Mouse (Mus musculus) CD4-positive helper T cell, adult 2 months (primary cell): ENCODE measurements around the gene Cgnl1.
A peak's percentile ranks its signal among the peaks of the same experiment; 100 is the strongest.

Source experiments
- DNase-seq: peaks from one replicate; pipeline ENCODE4 v3.0.0-alpha.2; 2012; ENCODE audit warnings: low read depth, missing footprints, low spot score

Gene Cgnl1

DNA sequence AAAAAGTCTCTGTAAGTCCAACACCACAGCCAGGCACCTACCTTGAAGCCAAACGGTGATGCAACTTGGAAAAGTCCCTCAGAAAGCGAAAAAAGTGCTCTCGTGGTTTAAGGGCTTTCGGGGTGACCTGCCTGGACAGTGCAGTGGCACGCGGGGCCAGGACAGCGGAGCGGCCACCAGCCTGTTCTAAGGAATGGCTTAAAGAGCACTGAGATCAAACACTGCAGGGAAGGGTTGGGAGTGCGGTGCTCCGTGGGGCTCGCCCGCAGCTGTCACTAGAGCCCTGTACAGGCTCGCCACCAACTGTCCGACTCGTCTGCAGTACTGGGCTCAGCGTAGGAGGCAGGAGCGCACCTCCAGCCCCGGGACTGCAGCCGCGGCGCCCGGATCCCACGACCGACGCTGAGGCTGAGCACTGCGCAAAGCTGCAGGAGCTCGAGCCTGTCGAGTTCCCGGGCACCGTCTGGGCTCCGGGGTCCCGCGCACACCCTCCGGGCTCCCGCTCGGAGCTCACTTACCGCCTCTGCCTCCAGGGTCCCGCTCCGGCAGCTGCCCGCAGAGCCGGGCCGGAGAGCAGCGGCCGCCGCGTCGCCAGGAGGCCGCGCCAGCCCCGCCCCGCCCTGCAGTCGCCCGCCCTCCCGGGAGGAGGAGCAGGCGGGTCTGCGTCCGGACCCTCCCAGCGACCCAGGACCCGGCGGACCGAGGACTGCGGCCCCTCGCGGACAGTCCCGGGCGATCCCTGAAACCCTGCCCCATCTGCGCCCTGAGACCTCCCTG, at the start of gene Cgnl1:
TSS of gene Cgnl1 (minus strand) at position 612 of the 777 bp plus-strand sequence.
- no peak for DNase-seq

DNA sequence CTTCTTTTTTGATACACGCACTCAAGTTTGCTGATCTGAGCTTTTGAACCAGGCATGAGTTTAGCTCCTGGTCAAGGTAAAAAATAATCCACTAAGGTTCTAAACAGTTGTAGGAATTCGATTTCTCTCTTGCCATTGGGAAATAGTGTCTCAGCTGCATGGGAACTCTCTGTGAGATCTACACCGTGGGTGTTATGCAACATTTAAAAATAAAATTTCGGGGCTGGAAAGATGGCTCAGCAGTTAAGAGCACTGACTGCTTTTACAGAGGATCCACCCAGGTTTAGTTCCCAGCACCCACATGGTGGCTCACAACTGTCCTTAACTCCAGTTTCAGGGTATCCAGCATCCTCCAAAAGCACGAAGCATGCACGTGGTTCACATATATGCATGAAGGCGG, 47.1 kb upstream of the Cgnl1 start:
- no peak for DNase-seq

GRCm38 (mm10) chr9:71816121-71816520, 44.7 kb upstream of the Cgnl1 start:
- DNase-seq = no peak

GRCm38 (mm10) chr9:71813565-71813964, 42.2 kb upstream of the Cgnl1 start:
- no peak for DNase-seq

DNA sequence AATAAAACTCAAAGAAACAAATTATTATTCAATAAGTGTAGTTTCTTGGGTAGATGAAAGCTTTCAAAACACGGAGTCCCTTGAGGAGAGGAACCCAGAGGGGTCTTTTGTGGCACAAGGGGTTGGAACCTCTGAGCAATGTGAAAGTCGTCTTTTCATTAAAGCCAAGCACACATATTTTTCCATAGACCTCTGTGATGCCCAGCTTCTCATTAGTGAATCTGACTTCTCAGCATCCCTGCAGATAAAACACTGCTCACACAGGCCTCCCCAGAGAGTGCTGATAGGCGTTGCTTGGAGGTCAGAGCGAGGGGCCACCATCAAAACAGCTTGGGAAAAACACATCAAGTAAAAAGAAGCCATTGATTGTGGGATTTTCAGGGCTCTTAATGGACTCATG, 41.5 kb upstream of the Cgnl1 start:
- DNase-seq = no peak

GRCm38 (mm10) chr9:71812402-71812801, 41.0 kb upstream of the Cgnl1 start:
- no peak for DNase-seq

DNA sequence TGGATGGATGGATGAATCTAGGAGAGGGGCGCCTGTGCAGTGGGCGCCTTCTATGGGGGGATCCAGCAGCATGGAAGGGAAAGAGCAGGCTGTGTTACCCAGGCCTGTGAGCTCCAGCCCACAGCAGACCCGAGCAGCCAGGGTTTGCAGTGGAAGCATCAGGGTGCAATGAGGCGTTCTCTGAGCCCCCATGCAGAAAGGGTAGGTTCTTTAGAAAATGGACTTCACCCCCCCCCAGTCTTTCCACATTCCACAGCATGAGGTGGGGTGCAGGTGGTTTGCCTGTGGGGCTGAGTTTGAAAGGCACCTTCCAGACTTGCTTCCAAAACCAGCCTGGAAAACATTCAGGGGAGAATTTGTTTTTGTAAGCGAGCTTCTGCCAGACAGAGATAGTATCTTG, 40.0 kb upstream of the Cgnl1 start:
- no peak for DNase-seq

DNA sequence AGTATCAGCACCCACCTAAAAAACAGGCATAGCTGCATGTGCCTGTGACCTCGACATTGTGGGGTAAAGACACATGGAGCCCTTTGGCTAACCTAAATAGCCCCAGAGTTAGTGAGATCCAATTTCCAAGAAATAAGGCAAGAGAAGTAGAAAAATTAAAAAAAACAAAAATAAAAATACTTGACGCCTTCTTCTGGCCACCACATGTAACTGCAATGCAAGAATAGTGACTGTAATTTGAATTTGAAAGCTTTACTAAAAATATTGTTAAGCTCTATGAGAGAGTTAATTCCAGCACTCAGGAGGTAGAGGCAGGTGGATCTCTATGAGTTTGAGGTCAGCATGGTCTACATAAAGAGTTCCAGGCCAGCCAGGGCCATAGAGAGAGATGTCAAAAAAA, 39.3 kb upstream of the Cgnl1 start:
- no peak for DNase-seq

DNA sequence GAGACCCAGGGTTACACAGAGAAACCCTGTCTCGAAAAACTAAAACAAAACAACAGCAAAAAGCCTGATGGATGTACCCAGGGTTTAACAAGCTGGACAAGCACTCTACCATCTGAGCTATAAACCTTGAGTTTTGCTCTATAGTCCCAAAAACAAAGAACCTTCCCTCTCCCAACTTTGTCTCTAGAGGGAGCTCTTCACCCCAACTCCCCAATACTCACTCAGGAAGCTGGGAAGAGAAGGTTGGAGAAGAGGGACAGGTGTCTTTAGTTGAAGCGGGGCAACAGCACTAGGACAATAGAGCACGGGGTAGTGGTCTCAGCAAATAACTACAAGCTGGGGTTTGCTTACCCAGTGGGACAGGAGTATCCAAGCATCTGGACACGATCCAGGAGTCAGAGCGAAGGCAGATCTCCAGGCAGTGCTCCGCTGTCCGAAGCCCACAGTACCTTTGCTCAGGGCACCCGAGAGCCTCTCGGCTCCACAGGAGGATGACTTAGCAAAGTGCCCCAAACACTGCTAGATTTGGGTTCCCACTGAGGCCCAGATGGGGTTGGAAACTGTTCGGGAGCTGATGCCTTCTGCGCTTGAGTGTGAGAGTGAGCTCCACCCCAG, 37.3 kb upstream of the Cgnl1 start:
- no peak for DNase-seq

GRCm38 (mm10) chr9:71807801-71808200, 36.4 kb upstream of the Cgnl1 start:
- no peak for DNase-seq

GRCm38 (mm10) chr9:71806422-71806805, 35.0 kb upstream of the Cgnl1 start:
- peak; percentile 21 for DNase-seq

DNA sequence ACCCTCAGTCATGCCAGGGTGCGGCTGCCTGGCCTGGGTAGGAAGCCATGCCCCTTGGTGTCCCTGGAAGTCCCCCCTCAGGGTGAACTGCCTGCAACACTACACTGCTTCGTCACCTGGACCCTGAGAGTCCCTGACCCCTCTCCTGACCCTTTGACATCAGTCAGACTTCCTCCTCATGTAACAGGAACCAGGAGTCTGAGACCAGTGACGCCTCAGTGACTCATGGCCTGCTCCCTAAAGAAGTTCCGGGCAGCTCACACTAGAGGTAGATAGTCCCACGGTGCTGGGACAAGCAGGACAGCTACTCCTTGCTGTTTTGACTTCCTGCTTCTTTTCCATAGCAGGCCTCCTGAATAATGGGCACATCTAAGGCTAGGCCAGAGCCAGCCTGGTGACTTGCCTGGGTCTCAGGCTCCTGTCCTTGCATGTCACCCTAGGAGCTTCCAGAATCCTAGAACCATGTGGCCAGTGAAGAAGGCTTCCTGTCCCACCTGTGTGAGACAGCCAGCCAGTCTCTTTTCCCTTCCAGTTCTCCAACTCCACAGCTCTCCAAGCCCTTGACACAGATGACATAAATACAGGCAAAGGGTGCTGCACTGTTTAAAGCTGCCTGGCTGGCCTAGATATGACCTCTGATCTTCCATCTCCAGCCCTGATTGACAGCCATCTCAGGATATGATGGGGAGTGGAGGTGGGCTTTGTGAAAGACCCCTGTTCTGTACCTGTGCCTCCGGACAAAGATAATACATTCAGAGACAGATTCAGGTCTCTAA, 34.4 kb upstream of the Cgnl1 start:
- DNase-seq = no peak

DNA sequence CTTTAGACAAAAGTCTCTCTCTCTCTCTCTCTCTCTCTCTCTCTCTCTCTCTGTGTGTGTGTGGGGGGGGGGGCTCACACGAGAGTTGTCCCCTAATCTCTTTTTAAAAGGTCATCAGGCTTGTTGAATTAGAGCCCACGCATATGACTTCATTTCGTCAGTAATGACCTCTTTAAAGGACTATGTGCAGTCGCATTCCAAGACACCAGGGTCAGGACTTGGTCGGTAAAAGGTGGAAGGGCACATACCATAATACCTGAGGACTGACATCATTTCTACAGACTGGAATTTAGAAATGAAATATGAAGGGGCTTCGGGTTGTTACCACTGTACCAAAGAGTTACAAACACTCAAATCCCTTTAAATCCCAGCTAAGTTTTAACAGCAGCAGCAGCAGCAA, 32.7 kb upstream of the Cgnl1 start:
- no peak for DNase-seq

DNA sequence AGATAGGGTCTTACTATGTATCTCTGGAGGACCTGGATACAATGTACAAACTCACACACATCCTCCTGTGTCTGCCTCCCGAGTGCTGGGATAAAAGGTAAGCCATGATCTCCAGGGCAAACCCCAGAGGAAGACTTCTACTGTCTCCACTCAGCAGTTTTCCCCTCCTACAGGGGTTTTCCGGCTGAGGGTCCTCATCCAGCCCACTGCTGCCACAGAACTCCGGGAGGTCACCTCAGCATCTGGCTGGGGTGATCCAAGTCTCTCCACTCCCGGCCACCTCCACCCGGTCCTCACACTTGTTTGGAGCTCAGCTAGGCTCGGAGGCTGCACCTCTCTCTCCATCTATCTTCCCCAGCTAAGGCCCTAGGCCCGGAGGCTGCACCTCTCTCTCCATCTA, 31.9 kb upstream of the Cgnl1 start:
- DNase-seq = no peak

DNA sequence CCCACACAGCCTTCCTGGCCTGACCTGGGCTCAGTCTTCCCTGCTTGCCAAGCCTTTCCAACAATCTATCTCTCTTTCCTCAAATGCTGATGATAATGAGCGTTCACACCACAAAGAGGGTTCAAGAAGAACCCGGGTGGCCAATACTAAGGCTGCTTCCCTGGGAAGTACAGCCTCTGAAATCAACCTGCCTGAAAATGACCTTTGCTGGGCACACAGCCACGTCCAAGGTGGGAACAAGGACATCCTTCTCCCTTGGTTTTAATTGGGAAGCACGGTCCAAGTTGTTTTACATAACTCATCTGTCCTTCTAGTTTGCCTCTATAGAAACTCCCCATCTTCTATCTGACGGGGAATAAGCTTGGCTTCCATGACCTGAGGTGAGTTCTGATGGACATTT, 28.2 kb upstream of the Cgnl1 start:
- no peak for DNase-seq

DNA sequence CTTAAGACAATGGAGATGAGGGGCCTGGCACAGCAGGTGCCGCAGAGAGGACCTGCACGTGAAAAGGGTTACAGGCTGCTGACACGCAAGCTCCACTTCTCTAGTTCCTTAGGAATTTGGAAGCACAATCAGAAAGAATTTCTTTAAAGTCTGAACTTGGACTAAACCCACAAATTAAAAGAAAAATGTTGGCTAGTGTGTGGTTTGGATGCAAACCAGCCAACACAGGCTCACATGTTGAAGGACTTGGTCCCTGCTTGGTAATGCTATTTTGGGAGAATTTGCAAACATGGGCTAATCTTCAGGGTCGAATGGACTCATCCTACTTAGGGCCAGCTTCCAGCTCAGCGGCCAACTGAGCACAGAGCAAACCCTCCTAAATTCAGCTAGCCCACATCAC, 26.8 kb upstream of the Cgnl1 start:
- no peak for DNase-seq

DNA sequence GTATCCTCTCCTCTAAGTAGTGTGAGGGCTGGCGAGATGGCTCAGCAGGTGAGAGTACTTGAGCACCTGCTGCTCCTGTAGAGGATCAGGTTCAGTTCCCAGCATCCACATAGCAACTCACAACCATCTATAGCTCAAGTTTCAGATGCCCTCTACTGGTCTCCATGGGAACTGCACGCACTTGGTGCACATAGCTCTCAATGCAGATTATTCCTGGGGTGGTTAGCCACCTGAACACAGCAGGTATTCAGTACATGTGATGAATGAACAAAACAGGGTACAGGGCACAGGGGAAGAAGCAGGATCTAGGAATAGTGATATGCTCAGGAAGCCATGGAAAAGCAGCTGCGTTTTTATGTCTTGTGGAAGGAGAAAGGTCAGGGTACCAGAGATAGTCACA, 6.0 kb upstream of the Cgnl1 start:
- no peak for DNase-seq

DNA sequence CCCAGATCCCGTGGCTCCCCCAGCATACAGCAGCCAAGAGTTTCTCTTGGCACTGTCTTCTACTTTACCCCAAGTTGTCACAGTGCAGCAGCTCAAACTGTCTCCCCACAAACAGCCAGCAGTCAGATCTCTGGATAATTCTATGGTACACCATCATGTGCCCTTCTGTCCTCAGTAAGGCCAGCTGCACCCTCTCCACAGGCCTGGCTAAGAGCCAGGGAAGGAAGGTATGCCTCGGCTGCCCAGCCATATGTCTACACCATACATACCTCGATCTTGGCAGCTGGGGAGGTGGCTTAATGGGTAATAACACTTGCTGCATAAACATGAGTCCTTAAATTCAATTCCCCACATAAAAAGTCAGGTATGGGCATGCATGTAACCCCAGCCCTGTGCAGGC, 4.9 kb upstream of the Cgnl1 start:
- no peak for DNase-seq

DNA sequence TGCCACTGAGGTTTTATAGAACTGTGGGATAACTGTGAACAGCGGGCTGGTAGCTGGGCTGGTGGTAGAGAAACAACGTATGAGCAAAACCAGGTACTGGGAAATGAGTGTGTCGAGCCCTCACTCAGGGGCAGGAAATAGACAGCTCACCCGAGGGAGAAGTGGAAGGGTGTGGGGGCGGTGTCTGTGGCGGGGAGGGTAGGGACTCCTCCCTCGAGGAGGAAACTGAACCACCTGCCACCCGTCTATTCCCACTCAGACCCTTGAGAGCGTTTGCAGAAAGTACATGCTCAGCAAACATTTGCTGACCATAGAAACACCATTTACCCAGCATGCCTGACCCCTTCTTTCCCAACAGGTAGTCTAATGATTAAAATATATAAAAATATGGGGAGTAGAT, 2.2 kb upstream of the Cgnl1 start:
- no peak for DNase-seq

GRCm38 (mm10) chr9:71772338-71772737, 936 bp upstream of the Cgnl1 start:
- DNase-seq = peak; percentile 34

DNA sequence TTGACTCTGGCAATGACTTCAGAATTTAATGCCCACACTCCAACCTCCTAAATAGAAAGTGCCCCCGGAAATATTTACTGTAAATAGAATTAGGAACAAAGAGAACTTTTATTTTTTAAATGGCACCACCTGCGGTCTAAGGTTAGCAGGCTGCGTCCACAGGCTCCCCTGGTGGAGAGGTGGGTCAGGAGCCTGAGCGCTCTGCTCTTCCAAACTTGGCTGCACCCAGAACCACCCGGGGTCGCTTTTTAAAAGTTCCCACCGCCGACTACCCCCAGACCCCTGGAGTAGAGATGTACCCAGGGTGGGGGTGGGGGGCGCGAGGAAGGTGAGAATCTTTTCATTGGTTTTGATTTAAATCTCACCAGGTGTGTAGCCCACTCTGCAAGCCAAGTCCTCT, 918 bp downstream of the Cgnl1 start:
- DNase-seq = no peak

DNA sequence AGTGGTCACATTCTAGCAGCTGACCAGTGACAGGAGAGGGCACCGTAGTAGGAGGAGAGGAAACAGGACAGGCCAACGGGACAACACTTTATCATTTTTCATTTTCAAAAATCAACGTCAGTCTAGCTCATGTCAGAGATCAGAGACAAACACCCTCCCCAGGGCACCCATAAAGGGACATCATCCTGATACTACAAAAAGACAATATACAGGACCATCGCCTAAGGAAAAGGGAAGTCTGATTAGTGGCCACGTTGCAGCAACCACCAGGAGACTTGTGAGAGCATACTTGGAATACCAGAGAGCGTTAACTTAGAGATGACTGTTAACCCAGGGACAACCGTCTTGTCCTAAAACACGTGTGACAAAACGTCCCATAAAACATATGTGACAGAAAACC, 1.7 kb downstream of the Cgnl1 start:
- no peak for DNase-seq

- DNase-seq = no peak
These were observed 3.3 kb downstream of the Cgnl1 start for GRCm38 (mm10) chr9:71768119-71768518.
